Mouse (Mus musculus) left cerebral cortex, postnatal 36 days (tissue): ENCODE data around the gene Npcd. TPM values are rescaled to one million over a fixed set of nuclear protein-coding genes. Genes with fewer than 3 reads are reported as not detected.

Source experiments
- DNase-seq, 2 experiments: peaks; one replicate each; pipeline ENCODE4 v3.0.0; 2021 to 2022; ENCODE audit warnings: low spot score in 2 of 2, mixed read lengths in 1 of 2
- intact Hi-C: fragments of 180-260 bp; cut with DNase I; formaldehyde crosslinking; loops from one replicate; pipeline ENCODE4 v1.15.1; 2025
- total RNA-seq, 2 experiments: library from RNA; stranded (reverse); gene quantifications; 2 replicates each; pipeline ENCODE4 v1.2.3; 2021

Gene Npcd
- total RNA-seq, 2 experiments from 2014 or later: 17.3 to 19.1 TPM

GRCm38 (mm10) chr15:79753420-79753752 lies 80.7 kb downstream of the Npcd start:
- intact Hi-C loops: loop anchor here (2.0 to 10.0 kb wide), 5 partner anchors 73 to 329 kb away; no protein-coding TSS in a partner anchor
- DNase-seq: no peak

DNA sequence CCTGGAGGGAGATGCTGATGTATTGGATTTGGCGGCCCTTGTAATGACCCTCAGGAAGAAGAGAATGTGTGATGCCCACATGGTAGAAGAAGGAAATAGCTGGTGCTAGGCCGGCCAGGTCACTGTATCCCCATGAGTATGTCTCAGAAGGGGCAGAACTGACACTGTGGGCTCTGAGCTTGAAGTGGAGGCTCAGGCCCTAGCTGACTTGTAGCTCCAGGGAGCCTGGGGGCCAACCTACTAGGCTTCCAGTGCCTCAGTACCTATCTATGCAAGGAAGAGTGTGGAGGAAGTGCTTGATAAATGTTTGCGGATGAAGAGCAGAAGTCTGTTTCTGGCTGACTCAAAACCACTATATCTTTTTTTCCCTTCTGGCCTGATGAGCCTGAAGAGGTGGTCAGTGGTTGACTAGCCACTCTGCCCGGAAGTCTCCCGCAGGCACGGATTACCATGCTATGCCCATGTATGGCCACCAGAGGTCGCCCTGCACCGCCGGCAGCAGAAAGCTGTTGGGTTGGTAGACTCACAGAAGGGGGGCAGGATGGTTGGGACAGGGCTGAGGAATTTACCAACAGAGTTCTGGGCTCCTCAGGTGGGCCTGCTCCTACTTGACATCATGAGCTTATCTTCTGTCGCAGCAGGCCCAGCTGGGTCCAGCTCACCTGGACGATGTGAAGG lies 81.2 kb downstream of the Npcd start:
- intact Hi-C loops: loop anchor here (2.0 to 10.0 kb wide), 5 partner anchors 74 to 329 kb away; no protein-coding TSS in a partner anchor
- DNase-seq: peak; percentile 79 to 83

DNA sequence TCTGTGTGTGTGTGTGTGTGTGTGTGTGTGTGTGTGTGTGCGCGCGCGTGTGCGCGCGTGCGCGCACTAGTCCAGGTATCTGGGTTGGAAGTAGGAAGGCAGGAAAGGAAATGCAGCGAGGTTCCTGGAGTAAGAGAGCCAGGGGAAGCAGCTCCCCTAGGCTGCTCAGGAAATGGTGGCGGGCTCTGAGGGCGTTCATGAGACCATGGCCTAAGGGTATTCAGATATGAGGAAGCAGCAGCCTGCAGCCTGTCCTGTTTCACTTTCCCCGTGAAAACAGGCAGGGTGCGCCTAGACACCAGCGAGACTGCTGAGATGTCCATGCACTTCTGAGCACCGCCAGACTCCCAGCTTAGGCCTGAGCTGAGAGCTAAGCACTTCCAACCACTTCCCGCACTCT lies 82.3 kb downstream of the Npcd start:
- DNase-seq: no peak
- intact Hi-C loops: loop anchor here (2.0 to 10.0 kb wide), 5 partner anchors 75 to 331 kb away; no protein-coding TSS in a partner anchor

- intact Hi-C loops: loop anchor here (5.0 to 10.0 kb wide), 4 partner anchors 135 to 332 kb away; no protein-coding TSS in a partner anchor
Observed at GRCm38 (mm10) chr15:79750266-79750665, 83.8 kb downstream of the Npcd start.

GRCm38 (mm10) chr15:79749162-79749561 lies 84.9 kb downstream of the Npcd start:
- no peak for DNase-seq
- intact Hi-C loops: no loop called here

More at GRCm38 (mm10) chr15:79750266-79750665, 83.8 kb downstream of the Npcd start:
- DNase-seq: no peak

DNA sequence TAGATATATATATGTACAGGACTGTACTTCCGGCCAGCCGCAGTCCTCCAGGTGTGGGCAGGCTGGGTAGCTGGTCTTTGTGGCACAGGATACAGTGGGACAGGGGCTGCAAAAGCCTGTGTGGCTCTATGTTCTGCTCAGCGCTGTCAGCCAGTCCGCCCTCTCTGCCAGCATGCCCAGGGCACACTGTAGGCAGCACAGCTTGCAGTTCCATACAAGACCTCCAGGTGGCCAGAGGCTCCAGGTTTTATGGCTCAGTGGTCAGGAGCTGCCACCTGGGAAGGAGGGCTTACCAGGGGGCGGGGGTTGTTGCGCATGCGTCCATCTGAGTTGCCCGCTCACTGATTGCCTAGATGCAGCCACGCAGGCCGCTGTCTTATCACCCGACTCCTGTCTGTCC lies 86.0 kb downstream of the Npcd start:
- intact Hi-C loops: no loop called here
- no peak for DNase-seq

- intact Hi-C loops: no loop called here
- no peak for DNase-seq
Observed at GRCm38 (mm10) chr15:79745883-79746282, 88.2 kb downstream of the Npcd start.

- intact Hi-C loops: no loop called here
- no peak for DNase-seq
Observed at GRCm38 (mm10) chr15:79745312-79745711, 88.7 kb downstream of the Npcd start.

GRCm38 (mm10) chr15:79744742-79745141 lies 89.3 kb downstream of the Npcd start:
- intact Hi-C loops: no loop called here
- DNase-seq: no peak

DNA sequence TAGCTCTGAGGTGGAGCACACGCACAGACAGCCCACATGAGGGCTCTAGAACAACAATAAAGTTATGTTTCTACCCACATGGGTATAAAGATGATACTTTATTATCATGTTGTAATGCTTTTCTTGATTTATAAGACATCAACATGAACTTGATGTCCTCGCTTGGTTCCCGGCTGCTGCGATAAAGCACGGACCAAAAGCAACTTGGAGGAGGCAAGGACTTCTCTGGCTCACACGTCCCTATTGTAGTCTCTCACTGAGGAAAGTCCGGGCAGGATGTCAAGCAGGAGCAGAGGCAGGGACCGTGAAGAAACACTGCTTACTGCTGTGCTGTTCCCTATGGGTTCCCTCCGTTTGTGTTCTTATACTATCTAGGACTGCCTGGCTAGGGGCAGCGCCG lies 90.0 kb downstream of the Npcd start:
- intact Hi-C loops: no loop called here
- no peak for DNase-seq

DNA sequence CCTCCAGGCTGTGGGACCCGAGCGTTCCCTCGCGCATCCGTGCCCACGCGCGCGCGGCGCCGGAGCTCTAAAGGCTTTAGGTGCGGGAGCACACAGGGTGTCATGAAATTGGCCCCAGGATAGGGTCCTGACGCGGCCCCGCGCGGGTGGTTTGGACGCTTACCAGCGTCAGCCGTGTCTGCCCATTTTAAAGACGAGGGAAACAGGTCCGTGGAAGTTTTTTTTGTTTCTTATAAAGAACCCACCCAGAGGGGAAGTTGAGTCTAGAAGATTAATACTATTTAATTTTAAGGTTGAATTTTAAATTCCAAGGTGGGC lies 91.4 kb downstream of the Npcd start:
- intact Hi-C loops: no loop called here
- DNase-seq: no peak

DNA sequence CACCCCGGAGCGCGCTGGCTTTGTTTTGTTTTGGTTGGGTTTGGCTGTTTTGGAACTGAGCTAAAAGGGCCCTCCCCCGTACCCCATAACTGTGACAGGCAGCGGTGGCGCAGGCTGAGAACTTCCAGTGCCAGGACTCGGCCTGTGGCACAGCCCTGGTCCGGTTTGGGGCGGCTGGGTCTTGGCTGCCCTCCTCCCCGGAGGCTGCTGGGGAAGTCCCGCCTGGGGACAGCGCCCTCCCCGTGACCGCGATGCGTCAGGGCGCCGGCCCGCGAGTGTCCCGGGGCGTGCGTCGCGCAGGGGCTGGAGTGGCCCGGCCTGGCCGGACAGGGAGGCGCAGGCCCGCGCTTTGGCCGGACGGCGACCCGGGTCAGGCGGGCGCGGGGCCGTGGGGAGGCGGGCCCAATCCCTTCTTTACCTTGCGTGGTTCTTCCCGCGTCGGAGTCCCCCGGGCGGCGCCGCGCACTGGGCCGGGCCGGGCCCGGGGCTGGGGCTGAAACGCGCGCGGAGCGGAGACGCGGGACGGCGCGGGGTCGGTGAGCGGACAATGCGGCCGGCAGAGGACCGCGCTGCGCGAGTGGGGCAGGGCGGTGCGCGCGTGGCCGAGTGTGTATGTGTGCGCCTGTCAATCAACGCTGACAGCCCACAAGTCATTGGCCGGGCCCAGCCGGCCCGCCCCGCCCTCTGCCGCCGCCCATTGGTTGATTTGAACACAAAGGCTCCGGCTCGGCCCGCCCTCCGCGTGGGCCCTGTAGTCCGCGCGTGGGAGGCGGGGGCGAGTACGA lies 91.9 kb downstream of the Npcd start, which contains the start of gene Sun2:
TSS of gene Sun2 (minus strand) at position 616 of the 785 bp plus-strand sequence.
- intact Hi-C loops: no loop called here

DNA sequence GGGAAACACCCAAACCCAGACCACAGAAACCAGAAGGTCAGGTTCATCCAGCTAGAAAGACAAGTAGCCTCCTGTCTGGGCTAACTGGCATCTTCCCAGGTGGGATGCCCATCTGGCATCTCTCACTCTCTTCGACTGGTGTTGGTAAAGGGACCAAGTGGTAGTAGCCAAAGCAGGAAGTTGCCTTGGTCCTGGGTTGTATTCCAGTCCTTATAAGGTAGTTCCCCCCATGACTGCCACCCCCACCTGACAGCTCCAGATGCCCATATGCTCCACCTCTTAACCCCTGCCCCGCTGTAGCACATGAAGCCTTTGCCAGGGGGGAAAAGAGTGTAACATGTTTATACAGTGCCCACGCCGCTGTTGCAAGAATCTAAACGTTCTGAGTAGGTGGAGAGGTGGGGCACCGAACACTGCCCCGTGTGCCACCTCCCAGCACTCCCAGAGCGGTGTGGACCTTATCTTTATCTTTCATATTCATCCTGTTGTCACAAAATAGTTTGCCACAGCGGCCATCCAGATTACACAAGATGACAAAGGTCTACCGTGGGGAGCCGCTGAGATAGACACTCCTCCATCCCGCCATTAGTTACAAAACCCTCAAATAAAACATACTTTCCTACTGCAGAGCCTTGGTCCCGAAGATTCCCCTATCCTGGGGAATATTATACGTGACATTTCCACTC lies 92.7 kb downstream of the Npcd start:
- intact Hi-C loops: no loop called here
- no peak for DNase-seq

More for the DNA sequence above, 91.9 kb downstream of the Npcd start, which contains the start of gene Sun2:
- DNase-seq: peak; percentile 90 to 93

- intact Hi-C loops: no loop called here
- DNase-seq: no peak
Observed at GRCm38 (mm10) chr15:79740739-79741138, 93.3 kb downstream of the Npcd start.

Other genes with a start within 250 kb of the Npcd start
- gene Dmc1, start 229.1 kb downstream of the Npcd start, total RNA-seq: 1 to 10 TPM; 1.3 to 1.4 TPM
- 10 to 100 TPM in 1 of 2 experiments, 1 to 10 TPM in 1; 8.0 to 13.2 TPM for gene Fam227a, start 175.3 kb downstream of the Npcd start, total RNA-seq
- gene Cby1, start 175.0 kb downstream of the Npcd start, total RNA-seq: 10 to 100 TPM; 43.5 to 56.1 TPM
- gene Tomm22, start 163.4 kb downstream of the Npcd start, total RNA-seq: 10 to 100 TPM; 90.7 to 100.0 TPM
- 10 to 100 TPM; 64.0 to 69.3 TPM for gene Josd1, start 146.3 kb downstream of the Npcd start, total RNA-seq
- gene Gtpbp1, start 143.4 kb downstream of the Npcd start, total RNA-seq: 10 to 100 TPM; 45.1 to 47.1 TPM
- gene Sun2, start 91.7 kb downstream of the Npcd start, total RNA-seq: 10 to 100 TPM; 43.2 to 47.5 TPM
- gene Dnal4, start 56.4 kb downstream of the Npcd start, total RNA-seq: 10 to 100 TPM; 50.7 to 51.3 TPM
- gene Nptxr, start 29.5 kb downstream of the Npcd start, total RNA-seq: 100 to 1,000 TPM; 800 to 830 TPM
- 100 to 1,000 TPM; 412 to 417 TPM for gene Cbx6, start 451 bp upstream of the Npcd start, total RNA-seq
- gene Apobec3, start 57.4 kb upstream of the Npcd start, total RNA-seq: 1 to 10 TPM; 4.9 to 5.1 TPM
- 10 to 100 TPM; 40.5 to 46.5 TPM for gene Cbx7, start 136.9 kb upstream of the Npcd start, total RNA-seq
- 10 to 100 TPM; 31.3 to 32.4 TPM for gene Pdgfb, start 180.7 kb upstream of the Npcd start, total RNA-seq